Mouse (Mus musculus): Measurements from ENCODE around the gene Zfp618.

Gene Zfp618

GRCm38 (mm10) chr4:63068499-63069175 is 103.3 kb downstream of the Zfp618 start:
- no peak for DNase-seq (ENCODE audit: low spot score)

GRCm38 (mm10) chr4:63071413-63072260 is 106.3 kb downstream of the Zfp618 start:
- DNase-seq (ENCODE audit: low spot score): no peak

- no peak for DNase-seq (ENCODE audit: low spot score)
These were observed 107.8 kb downstream of the Zfp618 start for GRCm38 (mm10) chr4:63073139-63073538.

GRCm38 (mm10) chr4:63079159-63079558 is 113.8 kb downstream of the Zfp618 start:
- no peak for DNase-seq (ENCODE audit: low spot score)

- DNase-seq (ENCODE audit: low spot score): no peak
These were observed 119.1 kb downstream of the Zfp618 start for GRCm38 (mm10) chr4:63084473-63084889.

- no peak for DNase-seq (ENCODE audit: low spot score)
These were observed 124.1 kb downstream of the Zfp618 start for GRCm38 (mm10) chr4:63089484-63089883.

GRCm38 (mm10) chr4:63091151-63091550 is 125.8 kb downstream of the Zfp618 start:
- no peak for DNase-seq (ENCODE audit: low spot score)

GRCm38 (mm10) chr4:63097603-63098002 is 132.2 kb downstream of the Zfp618 start:
- DNase-seq (ENCODE audit: low spot score): no peak

GRCm38 (mm10) chr4:63100478-63100877 is 135.1 kb downstream of the Zfp618 start:
- no peak for DNase-seq (ENCODE audit: low spot score)

GRCm38 (mm10) chr4:63102025-63102424 is 136.7 kb downstream of the Zfp618 start:
- DNase-seq (ENCODE audit: low spot score): no peak

GRCm38 (mm10) chr4:63105651-63106050 is 140.3 kb downstream of the Zfp618 start:
- DNase-seq (ENCODE audit: low spot score): no peak

- peak; percentile 35 for DNase-seq (ENCODE audit: low spot score)
These were observed 153.5 kb downstream of the Zfp618 start for GRCm38 (mm10) chr4:63118639-63119437.

- no peak for DNase-seq (ENCODE audit: low spot score)
These were observed 159.6 kb downstream of the Zfp618 start for GRCm38 (mm10) chr4:63124861-63125466.

- DNase-seq (ENCODE audit: low spot score): no peak
These were observed 164.7 kb downstream of the Zfp618 start for GRCm38 (mm10) chr4:63129891-63130624.

GRCm38 (mm10) chr4:63147268-63147667 is 181.9 kb downstream of the Zfp618 start:
- DNase-seq (ENCODE audit: low spot score): no peak

- DNase-seq (ENCODE audit: low spot score): no peak
These were observed 185.8 kb downstream of the Zfp618 start for GRCm38 (mm10) chr4:63151127-63151526.

- DNase-seq (ENCODE audit: low spot score): no peak
These were observed 188.7 kb downstream of the Zfp618 start for GRCm38 (mm10) chr4:63154028-63154427.

GRCm38 (mm10) chr4:63154699-63155098 is 189.3 kb downstream of the Zfp618 start, which contains the start of gene Ambp:
Gene Ambp (minus strand): TSS chr4:63154799.
- no peak for DNase-seq (ENCODE audit: low spot score)

GRCm38 (mm10) chr4:63155596-63155995 is 190.2 kb downstream of the Zfp618 start:
- DNase-seq (ENCODE audit: low spot score): no peak

- no peak for DNase-seq (ENCODE audit: low spot score)
These were observed 191.6 kb downstream of the Zfp618 start for GRCm38 (mm10) chr4:63156726-63157634.

All from MN1 (cell line).